Mouse (Mus musculus) right cerebral cortex, postnatal 4 days (tissue): ENCODE results near the gene Ntpcr.

Experiments
- DNase-seq: peaks from one replicate; pipeline ENCODE4 v3.0.0-alpha.2; 2022

Ntpcr gene

DNA sequence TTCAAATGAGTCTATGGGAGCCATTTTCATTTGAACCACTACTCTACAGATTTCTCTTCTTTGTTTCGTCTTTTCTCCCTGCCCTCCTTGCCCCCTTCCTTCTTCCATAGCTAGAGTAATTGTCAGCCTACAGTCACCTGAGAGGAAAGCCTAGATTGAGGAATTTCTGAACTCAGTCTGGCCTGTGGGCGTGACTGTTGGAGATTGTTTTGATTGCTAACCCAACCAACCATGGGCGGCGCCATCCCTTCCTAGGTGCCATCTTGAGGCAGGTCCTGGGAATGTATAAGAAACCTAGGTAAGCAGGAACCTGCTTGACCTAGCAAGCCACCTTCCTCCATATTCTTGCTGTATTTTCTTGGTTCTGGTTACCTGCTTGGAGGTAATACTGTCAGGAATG is 3.6 kb upstream of the Ntpcr start:
- no peak for DNase-seq

GRCm38 (mm10) chr8:125726986-125727385 is 2.8 kb upstream of the Ntpcr start:
- no peak for DNase-seq

DNA sequence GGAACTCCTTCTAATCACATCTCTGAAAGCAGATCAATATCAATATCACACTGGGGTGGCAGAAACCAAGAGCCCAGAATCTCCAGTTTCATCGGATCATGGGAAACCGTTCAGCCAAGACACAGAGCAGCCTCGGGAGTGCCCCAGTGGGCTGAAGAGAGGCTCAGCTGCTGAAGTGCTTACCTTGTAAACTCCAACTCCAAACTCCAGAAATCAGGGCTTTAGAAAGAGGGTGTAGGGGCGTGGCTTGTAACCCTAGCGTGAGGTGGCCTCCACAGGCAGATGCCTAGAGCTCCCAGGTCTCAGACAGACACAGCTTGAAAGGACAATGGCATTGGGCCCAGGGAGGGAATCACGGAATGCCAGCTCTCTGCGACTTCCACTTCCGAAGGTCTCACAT is 2.0 kb upstream of the Ntpcr start:
- DNase-seq: no peak

- DNase-seq: peak; percentile 92
Measured at GRCm38 (mm10) chr8:125733964-125734956, 4.5 kb downstream of the Ntpcr start.

DNA sequence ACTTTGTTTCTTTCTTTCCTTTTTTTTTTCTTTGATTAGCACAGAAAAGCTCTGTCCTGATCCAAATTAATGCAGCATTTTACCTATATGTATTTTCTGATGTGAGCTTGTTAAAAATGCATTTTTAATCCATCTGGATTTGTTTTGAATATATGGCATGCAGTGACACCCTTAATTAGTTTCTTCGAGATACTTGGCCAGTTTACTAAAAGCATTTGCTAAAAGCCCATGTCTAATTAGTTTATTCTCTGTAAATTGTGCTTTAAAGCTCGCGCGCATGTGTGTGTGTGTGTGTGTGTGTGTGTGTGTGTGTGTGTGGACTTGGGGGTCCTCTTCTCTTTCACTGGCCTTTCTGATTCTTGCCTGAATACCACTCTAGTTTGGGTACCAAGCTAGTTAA is 9.2 kb downstream of the Ntpcr start:
- no peak for DNase-seq

DNA sequence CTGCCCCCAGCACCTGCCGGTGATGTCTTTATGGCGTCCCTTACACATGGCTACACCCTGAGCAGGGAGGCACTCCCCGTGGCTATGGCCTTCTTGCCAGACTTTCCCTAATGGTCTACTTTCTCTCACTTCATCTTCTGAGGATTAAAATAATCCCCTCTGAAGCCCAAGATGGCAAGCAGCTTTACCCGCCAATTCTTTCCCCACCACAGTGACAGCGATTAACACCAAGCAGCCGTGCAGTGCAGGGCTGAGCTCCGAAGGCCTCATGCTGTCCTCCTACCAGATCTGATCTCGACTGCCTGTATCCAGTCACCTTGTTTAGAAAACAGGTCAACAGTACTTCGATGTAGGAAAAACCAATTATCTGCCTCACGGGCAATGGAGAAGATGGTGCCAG is 10.9 kb downstream of the Ntpcr start:
- no peak for DNase-seq

DNA sequence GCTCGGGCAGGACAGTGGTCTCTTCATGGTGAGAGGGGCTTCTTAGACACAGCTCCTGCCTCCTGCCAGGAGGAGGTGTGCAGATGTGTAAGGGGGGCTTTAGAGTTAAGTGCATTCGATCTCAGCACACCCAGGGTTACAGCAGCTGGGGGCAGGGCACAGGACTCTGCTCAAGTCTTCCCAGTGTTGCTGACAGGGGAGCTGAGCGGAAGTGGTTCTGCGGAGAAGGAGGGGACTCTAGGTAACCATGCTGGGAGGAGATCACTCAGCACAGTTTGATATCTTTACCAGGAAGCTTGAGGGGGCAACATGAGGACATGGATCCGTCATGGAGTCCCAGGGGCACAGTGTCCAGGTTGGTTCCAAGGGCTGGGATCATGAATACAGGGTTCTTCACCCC is 11.6 kb downstream of the Ntpcr start:
- DNase-seq: no peak

DNA sequence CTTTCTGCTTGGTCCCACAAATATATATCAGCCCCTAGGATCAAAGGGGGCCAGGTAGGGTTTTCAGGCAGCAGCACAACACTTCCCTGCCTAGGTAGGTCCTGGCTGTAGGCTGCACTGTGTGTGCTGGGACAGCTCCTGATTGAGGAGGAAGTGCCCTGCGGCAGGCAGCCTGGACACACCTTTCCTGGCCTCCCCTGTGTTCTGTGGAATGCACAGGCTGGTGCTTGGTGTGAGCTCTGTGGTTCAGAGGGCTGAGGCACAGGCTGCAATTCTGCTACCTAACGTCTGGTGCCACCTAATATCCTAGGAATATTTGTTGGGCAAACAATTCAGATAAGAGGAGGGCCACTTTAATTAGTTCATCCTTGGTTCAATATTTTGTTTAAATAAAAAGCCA is 12.1 kb downstream of the Ntpcr start:
- no peak for DNase-seq

DNA sequence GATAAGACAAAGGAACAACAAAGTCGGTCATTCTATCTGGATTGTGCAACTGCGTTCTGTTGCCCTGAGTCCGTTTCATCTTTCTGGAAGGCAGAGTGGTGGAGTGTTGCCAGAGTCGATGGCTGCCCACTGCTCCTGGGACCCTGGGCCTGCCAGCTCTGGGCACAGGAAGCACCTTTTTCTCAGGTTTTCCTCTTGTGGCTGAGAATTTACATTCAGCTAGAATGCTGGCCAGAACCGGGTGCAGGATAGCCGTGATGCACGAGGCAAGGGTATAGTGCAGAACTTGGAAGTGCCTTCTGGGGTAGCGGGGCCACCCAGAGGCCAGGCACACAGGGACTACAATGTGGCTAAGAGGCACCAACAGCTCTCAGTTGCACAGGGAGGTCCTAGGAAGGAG is 12.6 kb downstream of the Ntpcr start:
- DNase-seq: no peak

DNA sequence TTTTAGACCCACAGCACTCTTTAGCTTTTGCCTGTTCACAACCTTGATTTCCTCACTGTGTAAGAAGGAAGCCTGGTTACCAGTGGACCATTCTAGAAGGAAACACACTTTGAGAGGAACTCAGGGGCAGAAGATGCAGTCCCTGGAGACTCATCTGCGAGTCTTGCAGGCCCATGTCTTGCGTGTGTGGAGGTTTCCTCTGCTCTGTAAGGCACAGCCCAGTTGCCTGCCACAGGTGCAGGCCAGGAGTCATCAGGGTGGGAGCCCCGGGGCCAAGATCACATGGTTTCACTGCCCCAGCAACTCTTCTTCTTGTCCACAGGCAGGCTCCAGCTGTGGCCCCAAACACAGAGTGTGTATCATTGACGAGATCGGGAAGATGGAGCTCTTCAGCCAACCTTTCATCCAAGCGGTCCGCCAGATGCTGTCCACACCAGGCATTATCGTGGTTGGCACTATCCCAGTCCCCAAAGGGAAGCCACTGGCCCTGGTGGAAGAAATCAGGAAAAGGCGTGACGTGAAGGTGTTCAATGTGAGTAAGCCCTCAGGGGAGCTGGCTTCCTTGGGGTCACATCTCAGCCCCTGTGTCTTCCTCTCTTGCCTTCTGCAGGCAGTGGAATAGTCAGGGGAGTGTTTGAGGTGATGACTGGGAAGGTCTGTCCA is 15.3 kb downstream of the Ntpcr start:
- no peak for DNase-seq

DNA sequence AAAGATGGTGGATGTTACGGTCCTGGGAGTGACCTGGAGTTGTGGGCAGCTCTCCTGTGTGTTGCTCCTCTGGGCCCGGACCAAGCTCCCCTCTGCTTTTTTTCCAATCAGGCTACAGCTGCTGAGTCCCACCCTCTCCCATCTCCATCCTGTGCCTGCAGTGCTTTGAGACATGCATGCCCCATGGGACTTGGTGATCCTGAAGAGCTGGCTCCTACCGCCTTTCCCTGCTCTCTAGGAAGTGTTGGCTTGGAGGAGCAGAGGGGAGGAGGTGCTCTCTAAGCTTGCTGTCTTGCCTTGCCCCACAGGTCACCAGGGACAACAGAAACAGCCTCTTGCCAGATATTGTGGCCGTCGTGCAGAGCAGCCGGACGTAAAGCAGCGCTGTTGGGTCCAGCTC is 17.6 kb downstream of the Ntpcr start:
- no peak for DNase-seq

- no peak for DNase-seq
Measured at GRCm38 (mm10) chr8:125750846-125751245, 21.1 kb downstream of the Ntpcr start.

DNA sequence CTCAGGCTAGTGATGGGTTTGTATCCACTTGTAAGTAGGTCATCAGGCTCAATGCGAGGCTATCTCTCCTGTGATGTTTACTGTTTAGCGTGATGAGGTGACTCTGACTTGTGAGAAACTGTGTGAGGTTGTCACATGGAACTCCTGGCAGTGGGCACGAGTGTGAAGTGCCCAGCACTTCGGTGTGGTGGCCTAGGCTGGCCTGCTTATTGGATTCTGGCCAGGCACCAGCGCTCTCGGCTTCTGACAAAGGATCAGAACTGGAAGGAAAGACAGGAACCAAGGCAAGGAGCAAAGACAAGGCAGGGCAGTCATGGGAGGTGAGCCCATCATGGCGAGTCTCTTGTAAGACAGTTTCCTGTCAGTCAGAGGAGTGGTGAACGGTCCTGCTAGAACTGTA is 26.1 kb downstream of the Ntpcr start:
- no peak for DNase-seq

DNA sequence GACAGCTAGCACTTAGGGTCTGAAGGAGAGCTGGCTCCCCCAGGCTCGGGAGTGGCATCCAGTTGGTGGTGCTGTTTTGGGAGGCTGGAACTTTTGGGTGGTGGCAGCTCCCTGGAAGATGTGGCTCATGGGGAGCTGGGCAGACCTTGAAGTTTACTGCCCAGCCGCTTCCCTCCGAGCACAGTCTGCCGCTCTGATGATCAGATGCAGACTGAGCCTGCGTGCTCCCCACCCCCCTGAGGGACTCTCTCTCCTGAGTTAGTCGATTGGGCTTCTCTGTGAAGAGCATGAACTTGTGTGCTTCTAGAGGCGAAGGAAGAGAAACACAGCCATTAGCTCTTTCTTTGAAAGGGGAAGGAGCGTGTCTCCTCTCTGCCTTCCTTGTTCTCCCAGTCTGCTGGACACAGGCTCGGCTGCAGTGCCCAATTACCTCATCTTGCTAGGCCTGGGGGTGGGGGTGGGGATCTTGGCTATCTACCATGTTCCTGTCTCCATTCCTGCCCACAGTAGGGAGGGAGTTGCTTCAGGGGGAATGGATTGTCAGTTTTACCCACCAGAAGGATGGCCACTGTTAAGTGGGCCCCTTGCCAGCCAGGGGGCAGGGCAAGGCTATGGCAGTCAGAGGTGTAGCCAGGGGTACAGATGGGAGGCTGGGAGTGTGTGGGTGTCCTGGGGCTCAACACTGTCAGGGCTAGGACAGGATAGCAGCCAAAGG is 26.8 kb downstream of the Ntpcr start:
- peak; percentile 19 for DNase-seq

- DNase-seq: no peak
Measured at GRCm38 (mm10) chr8:125757106-125757496, 27.3 kb downstream of the Ntpcr start.

DNA sequence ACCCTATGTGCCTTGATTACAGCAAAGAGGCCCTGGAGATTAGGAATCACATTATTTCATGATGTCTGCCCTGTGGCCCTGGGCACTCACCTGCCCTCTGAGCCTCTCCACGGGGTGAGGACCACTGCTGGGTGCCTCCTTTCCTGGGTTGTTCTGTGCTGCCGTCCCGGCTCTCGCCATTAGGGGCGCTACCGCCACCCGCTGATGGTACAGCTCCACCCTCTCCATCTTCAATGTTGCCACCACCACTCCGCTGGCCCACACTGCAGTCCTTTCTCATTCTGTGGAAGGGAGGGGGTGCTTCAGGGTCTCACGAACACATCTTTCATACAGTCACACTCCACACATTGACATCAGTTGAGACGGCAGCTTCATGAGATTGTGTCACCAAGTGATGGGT is 29.3 kb downstream of the Ntpcr start:
- peak; percentile 41 for DNase-seq

- DNase-seq: no peak
Measured at GRCm38 (mm10) chr8:125763066-125763786, 33.5 kb downstream of the Ntpcr start.

DNA sequence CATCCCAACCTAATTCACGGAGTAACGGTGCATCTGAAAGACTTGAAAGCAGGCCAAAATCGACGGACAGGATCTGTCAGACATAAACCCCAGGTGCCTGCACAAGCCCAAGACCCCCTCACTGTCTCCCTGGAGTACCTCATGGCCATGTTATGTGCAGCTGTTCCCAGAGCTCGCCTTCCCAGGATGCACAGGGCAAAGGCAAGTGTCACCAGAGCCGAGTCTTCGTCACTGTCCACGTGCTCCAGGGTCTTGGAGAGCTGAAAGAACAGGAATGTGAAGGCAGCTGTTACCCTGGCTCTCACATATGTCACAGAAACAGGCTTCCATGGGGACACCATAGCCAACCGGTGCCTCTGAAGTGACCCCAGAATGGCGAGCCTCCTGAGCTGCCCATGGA is 38.3 kb downstream of the Ntpcr start:
- no peak for DNase-seq

- DNase-seq: no peak
Measured at GRCm38 (mm10) chr8:125772300-125772699, 42.5 kb downstream of the Ntpcr start.

GRCm38 (mm10) chr8:125773281-125773803 is 43.6 kb downstream of the Ntpcr start:
- DNase-seq: no peak

- no peak for DNase-seq
Measured at GRCm38 (mm10) chr8:125775031-125775430, 45.3 kb downstream of the Ntpcr start.

DNA sequence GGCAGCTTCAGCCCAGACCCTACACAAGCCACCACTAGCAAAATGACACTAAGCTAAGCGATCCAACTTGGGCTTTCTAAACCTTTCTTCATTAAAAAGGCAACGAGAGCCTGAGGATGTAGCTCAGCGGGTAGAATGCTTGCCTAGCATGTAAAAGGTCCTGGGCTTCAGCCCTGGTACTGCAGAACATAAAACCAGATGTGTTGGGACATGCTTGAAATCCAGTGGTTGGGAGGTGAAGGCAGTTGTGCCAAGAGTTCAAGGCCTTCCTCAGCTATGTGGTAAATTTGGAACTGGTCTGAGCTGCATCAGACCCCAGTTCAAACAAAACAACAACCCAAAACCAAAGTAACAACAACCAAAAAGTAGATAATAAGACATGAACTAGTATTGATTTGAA is 46.6 kb downstream of the Ntpcr start:
- DNase-seq: no peak

- no peak for DNase-seq
Measured at GRCm38 (mm10) chr8:125776800-125777199, 47.0 kb downstream of the Ntpcr start.
